Mouse (Mus musculus): ENCODE measurements at regions not wholly inside any gene's neighbourhood (a gene's known extent, or its start where the extent isn't known, plus 50 kb on each side); places are given as distances from the start of the nearest gene placed in this dataset.

- no peaks in the 10 kb centered on the region for H3K27me3 ChIP-seq (replicated peaks)
- H3K4me3 ChIP-seq (replicated peaks) = no peak overlapping the region
- 66% methylated on average over 16 of the region's 16 CpGs for WGBS
- H3K9ac ChIP-seq = no peak overlapping the region
- H3K36me3 ChIP-seq = no peaks in the 10 kb centered on the region
- no peak overlapping the region for H3K27ac ChIP-seq
- no peaks in the 10 kb centered on the region for H3K9me3 ChIP-seq
- no peak for ATAC-seq (ENCODE audit: insufficient read depth, low FRiP score, low read depth)
- H3K4me2 ChIP-seq = no peak overlapping the region
- no peaks in the 10 kb centered on the region for H3K4me1 ChIP-seq
These were observed 161.6 kb upstream of the Dyrk2 start for GRCm38 (mm10) chr10:119031282-119032275.

GRCm38 (mm10) chr10:119028480-119029137, 158.6 kb upstream of the Dyrk2 start:
- WGBS = 55% methylated on average over 3 of the region's 3 CpGs
- Histone ChIP-seq H3K9me3 (no peaks in the 10 kb centered on the region), H3K4me2 (no peak overlapping the region), H3K27me3 (replicated peaks) (no peaks in the 10 kb centered on the region), H3K4me1 (no peaks in the 10 kb centered on the region), H3K27ac (no peak overlapping the region), H3K9ac (no peak overlapping the region), H3K4me3 (replicated peaks) (no peak overlapping the region), H3K36me3 (no peaks in the 10 kb centered on the region)
- ATAC-seq (ENCODE audit: insufficient read depth, low FRiP score, low read depth) = no peak

DNA sequence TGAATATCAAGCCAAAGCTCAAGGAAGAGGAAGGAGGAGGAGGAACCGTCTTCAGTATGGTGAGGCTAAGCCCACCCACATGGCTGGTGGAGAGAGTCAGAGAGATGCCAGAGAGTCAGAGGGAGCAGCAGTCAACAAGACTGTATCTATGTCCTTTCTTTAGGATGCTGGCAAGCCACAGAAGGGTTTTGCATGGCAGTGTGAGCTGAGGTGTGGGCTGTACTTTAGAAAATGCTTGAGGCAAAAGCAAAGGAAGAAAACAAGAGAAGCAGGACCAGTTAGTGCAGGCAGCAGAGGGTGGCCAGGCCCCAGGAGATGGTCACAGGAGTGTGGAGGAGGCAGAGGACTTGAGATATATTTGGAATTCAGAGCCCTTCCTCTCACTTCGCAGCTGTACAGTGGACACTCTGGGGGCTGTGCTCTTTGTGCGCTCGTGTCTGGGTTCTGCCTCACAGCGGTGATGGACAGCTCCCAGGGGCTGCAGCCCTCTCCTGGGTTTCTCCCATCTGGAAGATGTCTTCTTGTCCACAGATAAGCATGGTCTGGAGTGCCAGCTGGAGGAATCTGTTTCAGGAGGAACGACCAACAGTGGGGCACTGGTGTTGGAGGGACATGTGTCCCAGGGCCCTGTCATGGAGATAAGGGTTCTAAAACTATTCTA, 157.4 kb upstream of the Dyrk2 start:
- WGBS = 34% methylated on average over 6 of the region's 6 CpGs
- Histone ChIP-seq H3K9me3 (no peaks in the 10 kb centered on the region), H3K27me3 (replicated peaks) (no peaks in the 10 kb centered on the region), H3K27ac (no peak overlapping the region), H3K36me3 (no peaks in the 10 kb centered on the region), H3K4me2 (no peak overlapping the region), H3K4me1 (no peaks in the 10 kb centered on the region), H3K4me3 (replicated peaks) (no peak overlapping the region), H3K9ac (no peak overlapping the region)
- no peak for ATAC-seq (ENCODE audit: insufficient read depth, low FRiP score, low read depth)

- no peak overlapping the region for H3K9ac ChIP-seq
- H3K4me3 ChIP-seq (replicated peaks) = no peak overlapping the region
- no peaks in the 10 kb centered on the region for H3K4me1 ChIP-seq
- H3K4me2 ChIP-seq = no peak overlapping the region
- WGBS = 65% methylated on average over 4 of the region's 4 CpGs
- no peaks in the 10 kb centered on the region for H3K27me3 ChIP-seq (replicated peaks)
- H3K27ac ChIP-seq = no peak overlapping the region
- no peaks in the 10 kb centered on the region for H3K36me3 ChIP-seq
- ATAC-seq (ENCODE audit: insufficient read depth, low FRiP score, low read depth) = no peak
- no peaks in the 10 kb centered on the region for H3K9me3 ChIP-seq
These were observed 156.3 kb upstream of the Dyrk2 start for GRCm38 (mm10) chr10:119026291-119026690.

GRCm38 (mm10) chr10:119024425-119024824, 154.4 kb upstream of the Dyrk2 start:
- Histone ChIP-seq H3K4me3 (replicated peaks) (no peak overlapping the region), H3K9ac (no peak overlapping the region), H3K27ac (no peak overlapping the region), H3K27me3 (replicated peaks) (no peaks in the 10 kb centered on the region), H3K36me3 (no peaks in the 10 kb centered on the region), H3K4me2 (no peak overlapping the region), H3K9me3 (no peaks in the 10 kb centered on the region), H3K4me1 (no peaks in the 10 kb centered on the region)
- ATAC-seq (ENCODE audit: insufficient read depth, low FRiP score, low read depth) = no peak
- 33% methylated on average over 9 of the region's 9 CpGs for WGBS

DNA sequence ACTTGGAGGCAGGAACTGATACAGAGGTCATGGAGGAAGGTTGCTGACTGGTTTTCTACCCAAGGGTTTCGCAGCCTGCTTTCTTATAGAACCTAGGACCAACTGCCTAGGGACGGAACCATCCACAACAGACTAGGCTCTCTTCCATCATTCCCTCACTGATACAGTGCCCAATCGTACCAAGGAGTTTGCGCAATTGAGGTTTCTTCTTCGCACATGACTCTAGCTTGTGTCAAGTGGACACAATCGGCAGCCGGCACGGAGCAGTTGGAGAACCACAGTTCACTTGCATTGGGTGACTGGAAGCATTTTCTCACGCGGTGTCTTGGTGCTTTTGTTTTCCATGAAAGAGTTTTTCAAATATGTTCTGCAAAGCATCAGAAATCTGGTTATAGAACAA, 149.1 kb upstream of the Dyrk2 start:
- no peaks in the 10 kb centered on the region for H3K27me3 ChIP-seq (replicated peaks)
- no peak overlapping the region for H3K4me2 ChIP-seq
- no peak overlapping the region for H3K9ac ChIP-seq
- 92% methylated on average over 10 of the region's 10 CpGs for WGBS
- ATAC-seq (ENCODE audit: insufficient read depth, low FRiP score, low read depth) = no peak
- H3K27ac ChIP-seq = no peak overlapping the region
- no peaks in the 10 kb centered on the region for H3K9me3 ChIP-seq
- no peaks in the 10 kb centered on the region for H3K36me3 ChIP-seq
- no peak overlapping the region for H3K4me3 ChIP-seq (replicated peaks)
- H3K4me1 ChIP-seq = no peaks in the 10 kb centered on the region

DNA sequence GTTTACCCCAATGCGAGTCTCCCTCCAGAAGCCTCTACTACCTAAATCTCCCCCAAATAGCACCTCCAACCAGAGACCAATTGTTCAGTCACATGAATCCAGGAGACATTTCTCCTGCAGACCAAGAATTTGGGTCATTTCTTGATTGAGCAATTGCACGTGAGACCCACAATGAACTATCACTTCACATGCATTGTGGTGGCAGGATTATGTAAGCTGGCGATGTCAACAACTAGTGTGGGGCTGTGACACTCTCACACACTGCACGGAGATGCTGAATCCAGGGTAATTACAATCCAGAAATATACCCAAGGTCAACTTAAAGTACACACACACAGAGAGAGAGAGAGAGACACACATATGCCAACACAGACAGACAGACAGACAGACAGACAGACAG, 148.5 kb upstream of the Dyrk2 start:
- Histone ChIP-seq H3K4me3 (replicated peaks) (no peak overlapping the region), H3K27ac (no peak overlapping the region), H3K4me1 (no peaks in the 10 kb centered on the region), H3K4me2 (no peak overlapping the region), H3K36me3 (no peaks in the 10 kb centered on the region), H3K9ac (no peak overlapping the region), H3K9me3 (no peaks in the 10 kb centered on the region), H3K27me3 (replicated peaks) (no peaks in the 10 kb centered on the region)
- no peak for ATAC-seq (ENCODE audit: insufficient read depth, low FRiP score, low read depth)
- 88% methylated on average over 4 of the region's 4 CpGs for WGBS

DNA sequence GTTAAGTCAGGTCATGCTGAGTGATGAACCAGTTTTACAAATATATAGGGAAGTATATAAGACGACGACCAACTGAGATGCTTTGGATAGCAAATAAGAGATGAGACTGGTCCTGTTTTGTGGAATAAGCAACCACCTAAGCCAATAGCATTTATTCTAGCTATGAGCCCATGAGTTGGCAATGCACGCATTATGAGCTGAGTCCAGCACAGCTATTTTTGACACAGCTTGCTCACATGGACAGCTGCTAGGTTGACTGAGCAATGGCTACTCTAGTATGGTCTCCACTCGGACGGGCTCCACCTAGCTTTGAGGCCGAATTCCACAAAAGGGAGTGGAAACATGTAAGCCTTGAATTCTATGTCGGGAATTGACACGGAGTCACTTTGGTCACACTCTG, 146.1 kb upstream of the Dyrk2 start:
- Histone ChIP-seq H3K27me3 (replicated peaks) (no peaks in the 10 kb centered on the region), H3K4me2 (no peak overlapping the region), H3K36me3 (no peaks in the 10 kb centered on the region), H3K9me3 (no peaks in the 10 kb centered on the region), H3K27ac (no peak overlapping the region), H3K9ac (no peak overlapping the region), H3K4me1 (0 out of 2 replicates have a peak, but pooled peaks cover 10% of the 10 kb centered on the region), H3K4me3 (replicated peaks) (no peak overlapping the region)
- WGBS = 87% methylated on average over 8 of the region's 8 CpGs
- no peak for ATAC-seq (ENCODE audit: insufficient read depth, low FRiP score, low read depth)

- Histone ChIP-seq H3K4me3 (replicated peaks) (no peak overlapping the region), H3K27me3 (replicated peaks) (no peaks in the 10 kb centered on the region), H3K9me3 (no peaks in the 10 kb centered on the region), H3K27ac (no peak overlapping the region), H3K9ac (no peak overlapping the region), H3K4me1 (0 out of 2 replicates have a peak, but pooled peaks cover 15% of the 10 kb centered on the region), H3K36me3 (no peaks in the 10 kb centered on the region), H3K4me2 (no peak overlapping the region)
- WGBS = 64% methylated on average over 16 of the region's 16 CpGs
- ATAC-seq (ENCODE audit: insufficient read depth, low FRiP score, low read depth) = no peak
These were observed 145.5 kb upstream of the Dyrk2 start for GRCm38 (mm10) chr10:119015311-119016055.

GRCm38 (mm10) chr10:119014731-119015130, 144.7 kb upstream of the Dyrk2 start:
- Histone ChIP-seq H3K27me3 (replicated peaks) (no peaks in the 10 kb centered on the region), H3K9me3 (no peaks in the 10 kb centered on the region), H3K4me3 (replicated peaks) (no peak overlapping the region), H3K27ac (no peak overlapping the region), H3K9ac (no peak overlapping the region), H3K36me3 (no peaks in the 10 kb centered on the region), H3K4me1 (0 out of 2 replicates have a peak, but pooled peaks cover 15% of the 10 kb centered on the region), H3K4me2 (no peak overlapping the region)
- no peak for ATAC-seq (ENCODE audit: insufficient read depth, low FRiP score, low read depth)
- WGBS = 73% methylated on average over 4 of the region's 4 CpGs

- Histone ChIP-seq H3K9me3 (no peaks in the 10 kb centered on the region), H3K36me3 (no peaks in the 10 kb centered on the region), H3K4me2 (no peak overlapping the region), H3K4me1 (0 out of 2 replicates have a peak, but pooled peaks cover 15% of the 10 kb centered on the region), H3K4me3 (replicated peaks) (no peak overlapping the region), H3K9ac (no peak overlapping the region), H3K27me3 (replicated peaks) (no peaks in the 10 kb centered on the region), H3K27ac (no peak overlapping the region)
- no peak for ATAC-seq (ENCODE audit: insufficient read depth, low FRiP score, low read depth)
- 74% methylated on average over 4 of the region's 4 CpGs for WGBS
These were observed 143.7 kb upstream of the Dyrk2 start for GRCm38 (mm10) chr10:119013758-119014157.
